Mouse (Mus musculus): Measurements from ENCODE around the gene Arsb.

- TF ChIP-seq CTCF (conservative IDR thresholded peaks at IDR 0.05; ENCODE audit: low read length) = no peak
- TF ChIP-seq NANOG (IDR thresholded peaks at IDR 0.05; ENCODE audit: borderline replicate concordance, low read length) = no peak
- TF ChIP-seq POU5F1 (IDR thresholded peaks at IDR 0.05; ENCODE audit: borderline replicate concordance, low read length) = no peak
These were observed 13.9 kb downstream of the Arsb start for GRCm38 (mm10) chr13:93785329-93785728.
